Mouse (Mus musculus): ENCODE measurements at regions not wholly inside any gene's neighbourhood (a gene's known extent, or its start where the extent isn't known, plus 50 kb on each side); places are given as distances from the start of the nearest gene placed in this dataset.

DNA sequence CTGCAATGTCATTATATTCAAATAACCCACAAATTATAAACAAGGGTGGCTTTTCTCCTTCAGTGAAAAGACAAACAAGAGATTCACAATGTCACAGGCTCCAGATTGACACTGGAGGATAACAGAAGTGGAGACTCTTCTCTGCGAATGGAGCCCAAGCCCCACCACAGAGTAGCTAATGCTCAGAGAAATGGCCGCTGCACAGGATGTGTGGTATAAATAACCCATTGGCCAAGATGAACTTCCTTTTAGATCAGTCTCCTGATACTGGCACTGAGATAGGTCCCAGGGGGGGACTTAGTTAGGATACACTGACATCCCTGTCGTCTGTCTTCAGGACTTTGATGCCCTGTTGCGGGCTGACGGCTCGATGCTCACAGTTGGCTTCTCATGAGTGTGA is 225.3 kb upstream of the Runx1 start:
- TF ChIP-seq CTCF (IDR thresholded peaks at IDR 0.05; ENCODE audit: low read depth), result no peak
- ATAC-seq (no peak), DNase-seq (ENCODE audit: low spot score) (no peak)
- Histone ChIP-seq H3K4me1 (ENCODE audit: insufficient read depth, low read length) (no peaks in the 10 kb centered on the region), H3K27ac (no peak overlapping the region), H3K9me3 (ENCODE audit: low read length) (no peaks in the 10 kb centered on the region), H3K36me3 (ENCODE audit: insufficient read depth, low read length) (no peaks in the 10 kb centered on the region), H3K4me3 (ENCODE audit: low read length) (no peak overlapping the region), H3K27me3 (ENCODE audit: insufficient read depth, low read length) (no peaks in the 10 kb centered on the region), H3K4me2 (ENCODE audit: low read depth, low read length) (no peak overlapping the region), H3K9ac (replicated peaks; ENCODE audit: low read length) (no peak overlapping the region)
- 69% methylated on average over 6 of the region's 6 CpGs for WGBS

DNA sequence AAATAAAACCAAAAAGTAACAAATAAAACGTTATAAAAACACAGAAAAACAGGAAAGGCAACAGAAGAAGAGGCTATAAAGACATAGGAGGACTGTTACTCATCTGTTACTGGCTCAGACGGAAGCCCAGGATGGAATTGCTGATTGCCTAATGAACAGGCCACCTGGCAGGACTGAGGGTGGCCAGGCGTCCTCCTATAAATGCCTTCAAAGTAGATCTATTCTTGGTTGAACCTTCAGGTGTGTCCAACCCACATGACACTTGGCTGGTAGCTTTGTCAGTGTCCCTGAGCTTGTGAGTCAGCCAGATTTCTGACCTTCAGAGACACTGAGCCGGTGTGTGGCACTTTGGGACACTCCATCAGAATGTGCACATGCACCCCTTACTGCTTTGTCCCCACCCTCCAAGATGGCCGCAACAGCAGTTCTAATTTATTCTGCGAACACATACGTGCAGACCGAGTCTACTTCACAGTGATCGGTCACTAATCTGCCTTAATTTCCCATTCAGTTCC is 222.5 kb upstream of the Runx1 start:
- Histone ChIP-seq H3K4me2 (ENCODE audit: low read depth, low read length) (no peak overlapping the region), H3K27me3 (ENCODE audit: insufficient read depth, low read length) (no peaks in the 10 kb centered on the region), H3K9ac (replicated peaks; ENCODE audit: low read length) (no peak overlapping the region), H3K9me3 (ENCODE audit: low read length) (no peaks in the 10 kb centered on the region), H3K36me3 (ENCODE audit: insufficient read depth, low read length) (no peaks in the 10 kb centered on the region), H3K4me3 (ENCODE audit: low read length) (no peak overlapping the region), H3K4me1 (ENCODE audit: insufficient read depth, low read length) (no peaks in the 10 kb centered on the region), H3K27ac (no peak overlapping the region)
- 85% methylated on average over 9 of the region's 9 CpGs for WGBS
- no peak for TF ChIP-seq CTCF (IDR thresholded peaks at IDR 0.05; ENCODE audit: low read depth)
- DNase-seq (ENCODE audit: low spot score) (no peak), ATAC-seq (no peak)

DNA sequence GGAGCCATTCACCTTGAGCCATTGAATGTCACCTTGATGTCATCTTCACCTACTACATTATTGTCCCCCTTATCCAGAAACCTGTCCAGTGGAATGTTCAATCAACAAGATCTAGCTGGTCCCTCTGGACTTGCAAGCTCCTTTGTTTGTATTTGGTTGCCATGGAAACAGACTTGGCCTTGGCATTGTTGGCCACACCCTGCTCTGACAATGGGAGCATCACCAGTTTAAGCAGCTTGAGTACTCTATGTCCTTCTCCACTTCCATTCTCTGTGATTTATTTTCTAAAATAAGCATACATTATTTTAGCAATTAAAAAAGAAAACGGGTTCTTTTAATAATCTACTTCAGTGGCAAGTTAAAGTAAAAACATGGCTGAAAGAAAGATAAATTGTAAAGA is 221.6 kb upstream of the Runx1 start:
- Histone ChIP-seq H3K9ac (replicated peaks; ENCODE audit: low read length) (no peak overlapping the region), H3K4me2 (ENCODE audit: low read depth, low read length) (no peak overlapping the region), H3K27ac (no peak overlapping the region), H3K4me1 (ENCODE audit: insufficient read depth, low read length) (no peaks in the 10 kb centered on the region), H3K36me3 (ENCODE audit: insufficient read depth, low read length) (no peaks in the 10 kb centered on the region), H3K27me3 (ENCODE audit: insufficient read depth, low read length) (no peaks in the 10 kb centered on the region), H3K4me3 (ENCODE audit: low read length) (no peak overlapping the region), H3K9me3 (ENCODE audit: low read length) (no peaks in the 10 kb centered on the region)
- WGBS, result 80% methylated on average over 1 of the region's 1 CpGs
- ATAC-seq (no peak), DNase-seq (ENCODE audit: low spot score) (peak; percentile 31)
- no peak for TF ChIP-seq CTCF (IDR thresholded peaks at IDR 0.05; ENCODE audit: low read depth)

DNA sequence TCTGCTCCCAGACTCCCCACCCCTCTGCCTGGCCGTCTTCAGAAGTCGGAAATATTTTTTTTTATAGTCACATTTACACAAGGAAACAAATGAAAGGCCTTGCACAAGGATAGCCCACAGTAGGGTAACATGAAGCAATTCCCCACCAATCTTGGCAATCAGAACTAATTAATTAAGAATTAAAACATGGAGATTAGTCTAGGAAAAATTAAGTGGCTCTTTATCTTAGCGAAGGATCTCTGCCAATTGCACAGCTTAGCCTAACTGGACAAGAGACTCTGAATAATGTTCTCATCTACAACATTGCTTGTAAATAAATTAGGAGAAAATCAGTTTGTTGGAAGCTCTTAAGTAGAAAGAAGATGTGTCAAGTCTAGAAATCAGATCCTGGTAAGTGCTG is 220.3 kb upstream of the Runx1 start:
- no peak for DNase-seq (ENCODE audit: low spot score)
- 66% methylated on average over 3 of the region's 3 CpGs for WGBS
- Histone ChIP-seq H3K27me3 (ENCODE audit: insufficient read depth, low read length) (no peaks in the 10 kb centered on the region), H3K4me2 (ENCODE audit: low read depth, low read length) (no peak overlapping the region), H3K9me3 (ENCODE audit: low read length) (no peaks in the 10 kb centered on the region), H3K4me1 (ENCODE audit: insufficient read depth, low read length) (no peaks in the 10 kb centered on the region), H3K27ac (no peak overlapping the region), H3K9ac (replicated peaks; ENCODE audit: low read length) (no peak overlapping the region), H3K36me3 (ENCODE audit: insufficient read depth, low read length) (no peaks in the 10 kb centered on the region), H3K4me3 (ENCODE audit: low read length) (no peak overlapping the region)
- no peak for ATAC-seq
- no peak for TF ChIP-seq CTCF (IDR thresholded peaks at IDR 0.05; ENCODE audit: low read depth)

DNA sequence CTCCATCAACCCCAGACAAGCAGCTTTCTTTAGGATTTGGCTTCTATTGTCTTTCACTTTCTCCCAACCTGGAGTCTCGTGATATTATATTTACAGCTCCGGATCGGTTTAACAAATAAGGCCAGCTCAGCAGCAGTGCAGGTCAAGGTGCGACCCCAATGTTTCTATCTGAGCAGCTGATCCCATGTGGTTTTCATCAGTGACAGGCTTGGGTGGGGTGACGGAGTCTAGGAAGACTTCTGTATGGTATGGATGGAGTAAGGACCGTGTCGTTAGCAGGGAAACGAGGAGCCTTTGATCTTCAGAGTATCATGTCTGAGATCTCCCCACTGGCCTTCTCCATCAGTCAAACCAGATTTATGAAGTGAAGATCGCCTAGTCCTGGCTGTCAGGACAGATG is 217.4 kb upstream of the Runx1 start:
- Histone ChIP-seq H3K27me3 (ENCODE audit: insufficient read depth, low read length) (no peaks in the 10 kb centered on the region), H3K9me3 (ENCODE audit: low read length) (no peaks in the 10 kb centered on the region), H3K27ac (no peak overlapping the region), H3K36me3 (ENCODE audit: insufficient read depth, low read length) (no peaks in the 10 kb centered on the region), H3K4me2 (ENCODE audit: low read depth, low read length) (no peak overlapping the region), H3K9ac (replicated peaks; ENCODE audit: low read length) (no peak overlapping the region), H3K4me1 (ENCODE audit: insufficient read depth, low read length) (no peaks in the 10 kb centered on the region), H3K4me3 (ENCODE audit: low read length) (no peak overlapping the region)
- TF ChIP-seq CTCF (IDR thresholded peaks at IDR 0.05; ENCODE audit: low read depth), result no peak
- ATAC-seq, result no peak
- DNase-seq (ENCODE audit: low spot score), result no peak
- WGBS, result 72% methylated on average over 9 of the region's 9 CpGs

DNA sequence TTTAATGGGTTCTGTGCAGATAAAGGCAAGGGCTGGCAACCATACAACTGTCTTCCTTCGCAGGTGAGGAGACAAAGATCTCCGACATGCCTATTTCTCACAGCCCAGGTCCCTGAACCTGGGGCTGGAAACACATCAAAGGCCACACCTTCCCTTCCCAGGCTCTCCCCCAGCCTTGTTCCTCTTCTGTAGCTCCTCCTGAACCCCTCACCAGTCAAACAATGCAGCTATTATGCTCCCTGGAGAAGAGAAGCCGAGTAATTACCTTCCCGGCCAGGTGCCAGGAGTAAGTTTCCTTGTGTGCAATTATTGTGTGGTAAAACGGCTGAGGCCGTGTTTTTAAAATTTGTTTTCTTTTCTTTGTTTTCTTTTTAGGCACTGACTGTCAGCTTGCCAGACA is 217.0 kb upstream of the Runx1 start:
- no peak overlapping the region for H3K27ac ChIP-seq
- H3K9me3 ChIP-seq (ENCODE audit: low read length), result no peaks in the 10 kb centered on the region
- no peak for TF ChIP-seq CTCF (IDR thresholded peaks at IDR 0.05; ENCODE audit: low read depth)
- no peaks in the 10 kb centered on the region for H3K27me3 ChIP-seq (ENCODE audit: insufficient read depth, low read length)
- H3K9ac ChIP-seq (replicated peaks; ENCODE audit: low read length), result no peak overlapping the region
- no peak overlapping the region for H3K4me2 ChIP-seq (ENCODE audit: low read depth, low read length)
- H3K4me1 ChIP-seq (ENCODE audit: insufficient read depth, low read length), result no peaks in the 10 kb centered on the region
- WGBS, result 37% methylated on average over 6 of the region's 6 CpGs
- no peaks in the 10 kb centered on the region for H3K36me3 ChIP-seq (ENCODE audit: insufficient read depth, low read length)
- ATAC-seq, result no peak
- DNase-seq (ENCODE audit: low spot score), result no peak
- H3K4me3 ChIP-seq (ENCODE audit: low read length), result no peak overlapping the region

DNA sequence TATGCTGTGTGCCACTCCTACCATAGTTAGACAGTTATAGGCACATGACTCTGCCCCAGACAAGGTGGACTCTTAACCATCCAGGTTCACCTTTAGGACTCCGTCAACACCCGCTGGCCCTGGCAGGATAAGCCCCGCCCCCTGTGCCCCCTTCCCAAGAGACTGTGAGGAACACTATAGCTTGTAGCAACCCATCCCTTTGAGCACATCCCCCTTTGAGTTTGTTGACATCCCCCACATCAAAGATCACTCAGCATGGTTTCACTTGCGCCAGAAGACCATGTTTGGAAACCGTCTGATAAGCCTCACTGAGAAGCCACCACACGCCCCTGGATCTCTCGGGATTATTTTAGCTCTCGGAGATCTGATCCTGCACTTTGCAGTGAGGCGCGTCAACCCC is 216.5 kb upstream of the Runx1 start:
- no peak overlapping the region for H3K4me3 ChIP-seq (ENCODE audit: low read length)
- ATAC-seq (no peak), DNase-seq (ENCODE audit: low spot score) (no peak)
- no peaks in the 10 kb centered on the region for H3K4me1 ChIP-seq (ENCODE audit: insufficient read depth, low read length)
- H3K9ac ChIP-seq (replicated peaks; ENCODE audit: low read length), result no peak overlapping the region
- no peaks in the 10 kb centered on the region for H3K9me3 ChIP-seq (ENCODE audit: low read length)
- H3K27ac ChIP-seq, result no peak overlapping the region
- H3K4me2 ChIP-seq (ENCODE audit: low read depth, low read length), result no peak overlapping the region
- no peaks in the 10 kb centered on the region for H3K36me3 ChIP-seq (ENCODE audit: insufficient read depth, low read length)
- 78% methylated on average over 10 of the region's 10 CpGs for WGBS
- H3K27me3 ChIP-seq (ENCODE audit: insufficient read depth, low read length), result no peaks in the 10 kb centered on the region
- TF ChIP-seq CTCF (IDR thresholded peaks at IDR 0.05; ENCODE audit: low read depth), result no peak
